Mouse (Mus musculus): ENCODE measurements around the gene Cinp. TPM values are rescaled to one million over a fixed set of nuclear protein-coding genes. Genes with fewer than 3 reads are reported as not detected.

Cinp gene
- 33.4 TPM for total RNA-seq (2023)

DNA sequence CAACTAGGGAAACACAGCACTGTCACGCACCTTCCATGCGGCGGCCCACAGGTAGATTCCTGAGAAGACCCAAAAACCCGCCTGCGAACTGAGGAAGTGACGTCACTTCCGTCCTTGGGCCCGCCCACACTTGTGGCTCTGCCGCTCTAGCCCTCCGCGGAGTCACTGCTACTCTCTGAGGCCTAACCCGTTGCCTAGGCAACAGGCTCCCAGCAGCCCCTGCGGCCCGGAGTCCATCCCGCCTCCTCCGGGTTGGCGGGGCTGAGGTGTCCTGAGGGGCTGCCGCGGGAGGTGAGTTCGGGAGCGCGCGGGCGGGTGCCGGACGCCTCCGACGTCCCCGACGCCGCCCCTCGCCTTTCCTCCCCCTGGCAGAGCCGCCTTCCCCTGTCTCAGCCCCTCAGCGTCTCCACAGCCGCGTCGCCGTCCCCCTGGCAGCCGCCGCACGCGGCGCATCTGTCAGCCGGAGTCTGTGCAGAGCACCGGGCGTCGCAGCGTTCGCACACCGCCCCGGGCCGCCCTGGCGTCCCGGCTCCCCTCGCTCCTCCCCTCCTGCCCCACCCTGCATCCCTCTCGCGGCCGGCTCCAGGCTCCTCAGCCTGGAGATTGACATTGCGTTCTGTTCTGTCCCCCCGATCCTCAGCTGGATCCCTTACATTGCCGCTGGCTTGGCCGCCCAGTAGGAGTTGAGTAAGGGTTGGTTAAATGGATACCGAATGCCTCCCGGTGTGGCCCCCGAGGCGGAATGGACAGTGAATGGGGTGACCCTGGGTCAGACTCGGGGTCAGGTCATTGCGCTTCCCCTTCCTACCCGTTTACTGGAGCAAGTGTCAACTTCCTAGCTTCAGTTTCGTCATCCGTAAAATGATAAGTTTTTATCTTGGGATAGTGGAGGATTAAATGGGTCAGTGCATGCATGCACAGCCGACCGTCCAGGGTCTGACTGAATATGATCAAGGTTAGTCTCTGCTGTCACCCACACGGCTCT lies at the start of gene Cinp, which contains the start of gene Tecpr2:
TSS of gene Cinp (minus strand) at position 110 of the 985 bp plus-strand sequence.
TSS of gene Tecpr2 (plus strand) at position 229 of the 985 bp plus-strand sequence.

DNA sequence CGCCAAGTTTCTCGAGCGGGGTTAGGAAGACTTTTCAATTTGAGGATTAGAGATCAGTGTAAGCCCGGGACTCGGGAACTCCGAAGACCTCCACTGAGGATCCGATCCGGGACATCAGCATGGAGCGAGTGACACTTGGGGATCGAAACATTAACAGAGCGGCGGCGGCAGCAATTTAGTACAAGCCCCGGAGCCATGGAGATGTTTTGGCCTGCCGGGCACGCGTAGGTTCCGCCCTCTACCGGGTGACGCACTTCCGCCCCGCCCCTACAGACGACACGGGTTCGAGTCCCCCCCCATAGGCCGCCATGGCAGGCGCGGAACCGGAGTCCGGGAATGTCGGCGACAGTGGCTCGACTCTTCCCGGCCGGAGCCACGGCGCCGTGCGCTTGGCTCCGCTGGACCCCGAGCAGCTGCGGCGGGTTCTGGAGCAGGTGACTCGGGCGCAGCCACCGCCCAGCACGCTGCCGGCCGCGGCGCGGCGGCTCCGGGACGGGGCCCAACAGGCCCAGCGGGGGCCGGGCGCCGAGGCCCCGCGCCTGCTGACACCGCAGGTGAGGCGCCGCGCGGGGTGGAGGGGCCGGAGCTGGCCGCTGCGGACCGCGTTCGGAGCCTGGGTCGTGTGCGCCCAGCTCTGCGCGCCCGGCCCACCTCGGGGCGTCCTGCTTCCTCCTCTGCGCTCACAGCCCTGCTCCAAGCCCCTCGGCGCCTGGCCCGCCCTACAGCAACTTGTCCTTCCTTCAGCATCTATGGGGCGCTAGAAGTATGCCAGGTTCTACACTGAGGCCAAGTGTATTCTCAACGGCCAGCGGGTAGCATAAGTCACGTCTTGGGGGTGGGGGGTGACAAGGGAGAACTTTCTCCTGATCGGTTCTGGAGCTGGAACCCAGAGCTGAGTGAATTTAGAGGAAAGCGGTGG lies 38.7 kb downstream of the Cinp start, which contains the start of gene Zfp839:
TSS of gene Zfp839 (plus strand) at position 244 of the 919 bp plus-strand sequence.

DNA sequence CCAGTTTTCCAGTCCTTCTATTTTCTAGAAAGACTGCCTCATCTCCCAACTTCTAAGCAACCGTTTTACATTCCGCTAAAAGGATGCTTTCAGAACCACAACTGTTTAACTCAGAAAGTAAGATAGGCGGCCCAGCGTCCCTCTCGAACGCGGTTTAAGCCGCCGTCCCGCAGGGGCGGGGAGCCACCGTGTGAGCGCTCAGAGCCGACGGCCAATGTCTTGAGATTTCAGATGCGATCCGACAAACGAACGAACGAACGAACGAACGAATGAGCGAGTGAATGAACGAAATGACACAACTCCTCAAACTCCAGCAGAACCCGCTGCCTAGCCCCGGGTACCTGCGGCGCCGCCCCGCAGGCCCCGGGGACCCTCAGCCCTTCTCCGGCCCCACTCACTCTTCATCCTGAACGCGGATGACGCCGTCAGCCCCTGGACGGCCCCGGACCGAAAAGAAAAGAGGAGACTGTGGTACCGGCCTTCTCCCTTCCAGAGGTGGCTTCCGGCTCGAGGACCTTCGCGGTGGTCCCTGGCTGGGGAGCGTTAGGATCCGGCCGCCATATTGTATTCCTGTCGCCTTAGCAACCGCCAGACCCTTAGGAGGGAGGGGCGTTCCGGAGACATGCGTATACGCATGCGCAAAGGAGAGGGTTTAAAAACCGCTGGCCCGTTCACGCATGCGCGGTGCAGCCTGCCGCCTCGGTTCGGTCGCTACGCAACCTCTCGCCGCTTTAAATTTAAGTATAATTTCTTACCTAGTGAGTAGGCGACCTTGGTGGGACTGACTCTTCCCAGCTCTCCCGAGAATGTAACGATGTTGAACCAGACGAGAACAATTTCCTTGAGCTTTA lies 48.4 kb downstream of the Cinp start, which contains the start of gene Mok:
TSS of gene Mok (minus strand) at position 592 of the 851 bp plus-strand sequence.

Other genes starting within 250 kb of the Cinp start
- gene 1700001K19Rik, start 206.5 kb downstream of the Cinp start, total RNA-seq (2023) = not detected
- 405 TPM for gene Hsp90aa1, start 186.4 kb downstream of the Cinp start, total RNA-seq (2023)
- 74.2 TPM for gene Wdr20, start 151.2 kb downstream of the Cinp start, total RNA-seq (2023)
- gene Mok, start 48.2 kb downstream of the Cinp start, total RNA-seq (2023) = not detected
- 3.6 TPM for gene Zfp839, start 38.9 kb downstream of the Cinp start, total RNA-seq (2023)
- 6.4 TPM for gene Tecpr2, start 119 bp upstream of the Cinp start, total RNA-seq (2023)
- gene Ankrd9, start 89.9 kb upstream of the Cinp start, total RNA-seq (2023) = 4.1 TPM
- 50.0 TPM for gene Rcor1, start 150.2 kb upstream of the Cinp start, total RNA-seq (2023)

All from CD4-positive naive resting alpha-beta T cell, adult 76 days (primary cell).